Mouse (Mus musculus) cortical plate, adult 2 months (tissue): ENCODE results near the gene Rims1.

Experiments
- CTCF ChIP-seq: fragments of 200-500 bp; IDR thresholded peaks from 2 replicates; pipeline ENCODE4 v1.5.1; 2011; ENCODE audit warnings: mild to moderate bottlenecking, control low read depth, low read length; ENCODE audit not compliant: insufficient read depth; ENCODE audit errors: extremely low read depth
- POLR2A ChIP-seq: fragments of 200-500 bp; IDR thresholded peaks from 2 replicates; pipeline ENCODE4 v1.6.1; 2011; ENCODE audit warnings: mild to moderate bottlenecking, low read length, control low read depth; ENCODE audit not compliant: insufficient read depth; ENCODE audit errors: extremely low read depth

DNA sequence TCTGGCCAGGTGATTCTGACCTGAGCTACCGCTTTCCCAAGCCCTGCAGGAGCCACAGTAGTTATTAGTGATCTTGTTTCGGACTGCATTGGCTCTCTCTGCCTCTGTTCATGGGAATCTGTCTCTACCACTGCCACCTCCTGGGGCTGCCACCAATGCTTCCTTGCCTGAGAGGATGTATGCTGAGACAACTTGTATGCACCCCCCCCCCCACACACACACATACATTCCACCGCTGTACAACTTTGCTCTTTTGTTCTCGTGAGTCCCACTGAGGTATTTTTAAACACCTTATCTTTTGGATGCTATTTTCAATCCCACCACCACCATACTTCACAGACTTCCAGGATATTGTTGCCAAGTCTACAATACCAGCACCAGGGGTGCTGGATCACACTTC, 122.3 kb downstream of the Rims1 start:
- TF ChIP-seq POLR2A (no peak), CTCF (no peak)
